Mouse (Mus musculus) testis, postnatal 10 days (tissue): ENCODE measurements around the gene Celf1.

ENCODE experiments used
- DNase-seq: peaks from one replicate; pipeline ENCODE4 v3.0.0; 2021; ENCODE audit warnings: low spot score

Celf1 gene

GRCm38 (mm10) chr2:91062779-91063606, 122.8 kb downstream of the Celf1 start:
- DNase-seq = no peak

DNA sequence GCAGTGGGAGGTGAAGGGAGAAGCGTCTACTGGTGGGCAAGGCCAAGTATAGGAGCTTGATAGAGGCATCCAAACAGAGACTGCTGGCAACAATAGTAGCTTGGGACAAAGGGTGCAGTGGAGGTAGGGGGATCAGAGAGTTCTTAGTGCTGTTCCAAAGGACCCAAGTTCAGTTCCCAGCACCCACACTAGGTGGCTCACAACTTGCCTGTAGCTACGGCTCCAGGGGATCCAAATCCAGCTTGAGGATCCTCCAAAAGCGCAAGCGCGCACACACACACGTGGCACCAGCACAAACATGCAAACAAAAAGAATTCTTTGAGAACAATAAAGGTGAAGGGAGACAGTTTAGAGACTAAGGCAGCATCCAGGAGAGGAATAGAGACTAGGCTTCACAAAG, 124.0 kb downstream of the Celf1 start:
- no peak for DNase-seq

- DNase-seq = peak; percentile 72
These were observed 125.4 kb downstream of the Celf1 start for GRCm38 (mm10) chr2:91065544-91065943.

GRCm38 (mm10) chr2:91066455-91066854, 126.3 kb downstream of the Celf1 start:
- no peak for DNase-seq

GRCm38 (mm10) chr2:91068162-91068871, 128.1 kb downstream of the Celf1 start:
- no peak for DNase-seq

DNA sequence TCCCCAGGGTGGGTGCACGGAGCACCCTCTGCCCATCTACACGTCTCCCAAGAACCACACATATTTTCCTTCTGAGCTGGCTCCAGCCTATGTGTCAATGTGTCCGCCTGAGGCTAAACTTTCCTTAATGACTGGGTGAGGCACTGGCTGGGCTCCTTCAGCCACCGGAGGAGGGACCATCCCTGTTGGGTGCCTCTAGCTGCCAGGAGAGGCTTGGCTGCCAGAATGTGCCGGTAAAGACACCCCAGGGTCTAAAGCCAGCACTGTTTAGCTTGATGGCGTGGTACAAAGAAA, 128.6 kb downstream of the Celf1 start:
- no peak for DNase-seq
